Mouse (Mus musculus): ENCODE measurements at regions not wholly inside any gene's neighbourhood (a gene's known extent, or its start where the extent isn't known, plus 50 kb on each side); places are given as distances from the start of the nearest gene placed in this dataset.
"Not testable (repeated sequence)": the region's sequence is repeated elsewhere in the genome, so short reads cannot be mapped to it uniquely, and the experiment has no call there.

DNA sequence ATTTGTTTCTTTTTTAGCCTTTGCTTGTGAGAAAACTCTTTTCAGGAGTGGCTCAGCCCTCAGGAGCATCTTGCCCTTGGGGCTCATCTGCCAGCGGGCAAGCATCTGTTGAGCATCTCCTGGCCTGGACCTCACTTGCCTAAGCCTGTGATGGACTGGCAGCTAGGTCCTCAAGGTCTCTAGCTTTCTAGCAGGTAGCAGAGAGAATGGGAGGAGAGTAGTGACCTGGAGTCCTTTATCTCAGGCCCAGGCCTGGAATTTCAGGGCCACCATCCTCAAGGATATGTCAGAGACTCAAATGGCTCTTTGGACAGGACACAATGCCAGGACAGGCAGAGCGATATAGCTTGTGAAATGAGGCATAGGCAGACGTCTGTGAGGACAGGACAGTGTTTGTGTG, 59.3 kb upstream of the Klf13 start:
- no peak for DNase-seq (ENCODE audit: low spot score in 2 of 2)

DNA sequence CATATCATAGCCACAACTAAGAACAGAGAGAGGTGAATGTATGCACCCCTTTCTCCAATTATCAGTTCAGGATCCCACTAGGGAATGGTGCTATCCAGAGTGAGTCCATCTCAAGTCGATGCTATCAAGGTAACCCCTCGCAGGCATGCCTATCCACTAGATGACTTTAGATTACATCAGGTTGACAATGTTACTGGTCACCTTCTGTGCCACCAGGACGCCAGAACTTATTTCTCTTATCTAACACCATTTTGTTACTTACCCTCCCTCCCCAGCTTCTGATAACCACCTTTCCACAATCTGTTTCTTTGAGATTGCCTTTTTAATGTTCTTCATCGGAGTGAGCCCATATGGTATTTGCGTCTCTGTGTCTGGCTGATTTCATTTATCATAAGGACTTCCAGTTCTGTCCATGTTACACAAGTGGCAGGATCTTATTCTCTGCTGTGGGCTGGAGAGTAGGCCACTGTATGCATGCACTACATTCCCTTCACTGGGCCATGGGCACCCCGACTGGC, 57.9 kb upstream of the Klf13 start:
- DNase-seq (ENCODE audit: low spot score in 2 of 2) = no peak

DNA sequence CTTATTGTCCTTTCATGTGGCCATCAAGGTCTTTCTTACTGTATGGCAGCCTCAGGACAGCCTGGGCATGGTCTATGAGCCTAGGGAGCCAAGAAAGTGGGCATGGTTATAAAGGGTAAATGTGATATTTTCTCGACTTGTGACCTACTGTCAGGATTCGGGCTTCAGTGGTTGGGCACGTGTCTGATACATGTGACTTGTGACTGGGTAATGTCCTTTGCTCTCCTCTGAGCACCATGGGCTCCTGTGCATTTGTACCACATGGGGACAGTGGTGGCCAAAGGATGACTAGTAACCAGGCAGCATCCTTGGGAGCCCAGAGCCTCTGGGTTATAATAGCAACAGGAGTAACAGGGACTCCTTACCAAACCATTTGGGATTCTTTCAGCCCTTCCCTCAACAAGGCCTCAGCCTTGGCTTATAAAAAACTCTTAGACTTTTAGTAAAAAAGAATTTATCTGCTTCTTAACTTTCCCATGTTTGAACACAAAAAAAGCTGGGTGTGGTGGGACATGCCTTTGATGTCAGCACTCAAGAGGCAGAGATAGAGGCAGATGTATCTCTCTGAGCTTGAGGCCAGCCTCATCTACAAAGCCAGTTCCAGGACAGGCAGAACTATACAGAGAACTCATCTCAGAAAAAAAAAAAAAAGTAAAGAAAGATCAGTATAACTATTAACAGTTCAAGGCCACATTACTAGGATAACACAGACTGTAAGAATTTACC, 56.7 kb upstream of the Klf13 start:
- no peak for DNase-seq (ENCODE audit: low spot score in 2 of 2)

DNA sequence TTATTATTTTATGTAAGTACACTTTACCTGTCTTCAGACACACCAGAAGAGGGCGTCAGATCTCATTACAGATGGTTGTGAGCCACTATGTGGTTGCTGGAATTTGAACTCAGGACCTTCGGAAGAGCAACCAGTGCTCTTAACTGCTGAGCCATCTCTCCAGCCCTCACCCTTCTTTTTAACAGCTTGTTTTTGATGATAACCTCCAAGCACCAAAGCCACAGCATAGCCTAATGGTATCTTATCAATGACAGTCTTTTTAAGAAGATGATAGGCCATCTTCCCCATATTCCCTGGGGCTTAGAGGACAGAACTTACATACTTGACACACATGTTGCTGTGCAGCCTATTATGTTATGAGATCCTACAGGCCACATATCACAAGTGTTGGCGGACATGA, 56.1 kb upstream of the Klf13 start:
- not testable (repeated sequence) for DNase-seq (ENCODE audit: low spot score in 2 of 2)

DNA sequence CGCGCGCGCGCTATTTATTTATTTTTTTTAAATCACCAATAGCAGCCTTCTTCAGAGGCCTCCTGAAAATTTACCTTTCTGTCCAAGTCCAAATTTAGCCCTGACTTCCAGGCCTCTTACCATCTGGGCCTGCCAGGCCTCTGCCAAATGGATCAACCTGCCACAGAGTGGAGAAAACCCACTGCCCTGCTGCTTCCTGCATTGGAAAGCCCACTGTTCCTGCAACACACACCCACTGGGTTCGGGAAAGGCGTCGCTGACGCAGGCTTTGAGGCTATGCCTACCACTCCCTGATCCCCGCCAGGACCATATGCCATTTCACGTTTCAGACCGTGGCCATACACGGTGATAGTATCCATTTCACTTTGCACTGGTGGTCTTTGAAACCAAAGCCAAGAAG, 53.4 kb upstream of the Klf13 start:
- no peak for DNase-seq (ENCODE audit: low spot score in 2 of 2)

DNA sequence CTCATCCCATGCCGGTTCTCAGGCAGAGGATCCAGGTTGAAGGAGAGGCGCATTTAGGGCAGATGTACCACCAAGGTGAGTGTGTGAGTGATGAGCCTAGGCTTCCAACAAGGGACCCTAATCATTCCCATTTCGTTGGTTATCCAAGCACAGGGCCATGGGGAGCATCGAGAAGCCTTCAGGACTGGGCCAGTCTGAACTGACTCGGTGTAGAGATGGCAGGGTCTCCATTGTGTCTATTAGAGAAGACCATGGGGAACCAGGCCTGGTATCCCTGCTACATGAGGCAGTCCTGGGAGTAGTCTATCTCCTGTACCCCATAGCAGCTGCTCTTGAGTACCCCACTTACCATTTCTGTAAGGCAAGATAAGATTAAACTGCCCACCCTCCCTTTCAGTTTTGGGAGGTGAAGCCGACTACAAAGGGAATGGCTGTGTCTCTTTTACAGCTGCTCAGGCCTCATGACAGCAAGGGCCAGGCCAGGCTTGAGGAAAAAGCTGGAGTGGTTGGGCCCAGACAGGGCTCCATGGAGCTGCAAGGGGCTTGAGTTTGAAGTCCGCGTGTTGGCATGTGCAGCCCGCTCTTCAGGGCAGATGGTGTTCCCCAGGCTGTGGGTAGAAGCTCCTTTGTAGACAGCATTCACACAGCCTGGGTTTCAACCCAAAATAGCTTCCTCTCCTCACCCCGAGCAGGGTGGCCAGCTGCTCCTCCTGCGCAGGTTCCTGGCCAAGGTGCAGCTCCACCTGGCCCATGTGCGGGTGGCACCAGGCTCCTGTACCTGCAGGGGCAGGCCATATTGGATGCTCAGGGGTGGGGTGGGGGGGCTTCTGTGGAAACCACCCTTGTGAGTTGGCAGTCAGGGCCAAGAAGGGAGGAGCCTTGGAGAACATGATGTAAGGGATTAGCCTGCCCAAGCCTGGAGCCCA, 52.6 kb upstream of the Klf13 start:
- DNase-seq (ENCODE audit: low spot score in 2 of 2) = no peak

DNA sequence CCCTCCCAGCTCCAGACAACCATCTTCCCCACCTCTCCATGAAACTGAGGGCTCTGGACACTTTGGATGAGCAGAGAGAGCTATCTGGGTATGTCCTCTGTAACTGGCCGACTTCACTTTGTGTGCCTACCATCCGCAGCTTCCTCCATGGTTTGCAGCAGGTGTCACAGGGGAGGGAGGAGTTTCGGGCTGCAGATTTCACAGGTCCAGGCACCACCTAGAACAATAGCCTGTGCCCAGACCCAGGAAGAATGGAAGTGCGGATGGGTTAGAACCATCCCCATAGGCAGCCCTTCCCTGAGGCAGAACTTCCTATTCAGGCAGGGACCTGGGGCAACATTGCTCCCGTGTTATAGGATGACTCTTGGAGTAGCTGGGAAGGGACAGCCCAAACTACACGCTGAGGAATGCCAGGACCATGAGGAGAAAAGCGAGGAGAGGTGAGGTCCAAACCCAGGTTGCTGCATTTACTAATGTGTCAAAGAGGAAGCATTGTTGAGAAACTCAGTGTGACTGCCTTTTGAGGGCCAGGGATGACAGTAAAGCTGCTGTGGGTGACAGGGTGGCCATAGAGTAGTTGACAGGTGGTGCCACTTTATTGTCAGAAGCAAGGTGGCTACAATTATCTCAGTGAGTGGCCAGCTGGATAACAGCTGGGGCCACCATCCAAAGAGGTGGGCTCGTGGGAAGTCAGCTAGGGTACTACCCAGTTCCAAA, 51.8 kb upstream of the Klf13 start:
- DNase-seq (ENCODE audit: low spot score in 2 of 2) = no peak

DNA sequence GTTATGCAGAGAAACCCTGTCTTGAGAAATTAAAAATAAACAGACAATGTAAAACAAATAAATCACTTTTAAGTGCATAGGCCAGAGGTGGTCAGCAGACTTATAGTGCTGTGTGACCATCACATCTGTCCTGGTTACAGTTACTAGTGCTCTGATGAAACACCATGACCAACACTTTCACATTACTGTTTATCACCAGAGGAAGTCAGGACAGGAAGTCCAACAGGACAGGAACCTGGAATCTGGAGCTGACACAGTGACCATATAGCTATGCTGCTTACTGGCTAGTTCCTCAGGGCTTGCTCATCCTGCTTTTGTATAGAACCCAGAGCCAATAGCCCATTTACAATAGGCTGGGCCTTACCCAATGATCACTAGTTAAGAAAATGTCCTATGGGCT, 51.0 kb upstream of the Klf13 start:
- DNase-seq (ENCODE audit: low spot score in 2 of 2) = no peak
